Mouse (Mus musculus) E14TG2a.4 (cell line): ENCODE data around the gene Rad9b.

Experiments
- H3K27me3 ChIP-seq: 2 replicates; pipeline ENCODE4 v1.6.1; 2014; ENCODE audit warnings: low read length, control low read depth; ENCODE audit not compliant: insufficient read depth
- H3K36me3 ChIP-seq: 2 replicates; pipeline ENCODE4 v1.6.1; 2014; ENCODE audit warnings: low read length, control low read depth; ENCODE audit not compliant: insufficient read depth
- H3K4me1 ChIP-seq: replicated peaks from 2 replicates; pipeline ENCODE4 v1.6.1; 2014; ENCODE audit warnings: low read depth, low read length, control low read depth
- H3K4me3 ChIP-seq: replicated peaks from 2 replicates; pipeline ENCODE4 v1.5.1; 2014; ENCODE audit warnings: mild to moderate bottlenecking, low read length
- H3K9me3 ChIP-seq: 2 replicates; pipeline ENCODE4 v1.6.1; 2014; ENCODE audit warnings: low read length, control low read depth
- CTCF ChIP-seq: conservative IDR thresholded peaks from 2 replicates; pipeline ENCODE4 v1.5.1; 2014; ENCODE audit warnings: low read length
- NANOG ChIP-seq: IDR thresholded peaks from 2 replicates; pipeline ENCODE4 v1.6.1; 2014; ENCODE audit warnings: borderline replicate concordance, low read length, mixed read lengths
- POU5F1 ChIP-seq: IDR thresholded peaks from 2 replicates; pipeline ENCODE4 v1.6.1; 2014; ENCODE audit warnings: low read length, borderline replicate concordance

Rad9b gene

GRCm38 (mm10) chr5:122353807-122354491, at the start of gene Rad9b, which contains the start of gene Vps29:
TSS of gene Rad9b (minus strand) at chr5:122354233.
TSS of gene Vps29 (plus strand) at chr5:122354369.
- Histone ChIP-seq H3K9me3 (no peaks in the 10 kb centered on the region), H3K4me3 (peak within 1 kb of the TSS; percentile 99), H3K4me1 (peaks cover 28% of the 10 kb centered on the region), H3K27me3 (no peaks in the 10 kb centered on the region), H3K36me3 (peaks cover 36% of the 10 kb centered on the region)
- no peak for TF ChIP-seq POU5F1
- no peak for TF ChIP-seq CTCF
- TF ChIP-seq NANOG = no peak

- Histone ChIP-seq H3K4me1 (peaks cover 18% of the 10 kb centered on the region), H3K4me3 (no peak overlapping the region), H3K9me3 (no peaks in the 10 kb centered on the region), H3K27me3 (no peaks in the 10 kb centered on the region), H3K36me3 (peaks cover 91% of the 10 kb centered on the region)
- TF ChIP-seq CTCF (no peak), NANOG (no peak), POU5F1 (no peak)
Measured at GRCm38 (mm10) chr5:122403362-122403761, 49.3 kb upstream of the Rad9b start.

- peaks cover 22% of the 10 kb centered on the region for H3K4me1 ChIP-seq
- H3K36me3 ChIP-seq = peaks cover 97% of the 10 kb centered on the region
Measured at GRCm38 (mm10) chr5:122402772-122403171, 48.7 kb upstream of the Rad9b start.

GRCm38 (mm10) chr5:122402160-122402559, 48.1 kb upstream of the Rad9b start:
- Histone ChIP-seq H3K4me3 (no peak overlapping the region), H3K27me3 (no peaks in the 10 kb centered on the region), H3K36me3 (peaks cover 97% of the 10 kb centered on the region), H3K4me1 (peaks cover 27% of the 10 kb centered on the region), H3K9me3 (no peaks in the 10 kb centered on the region)
- TF ChIP-seq CTCF (no peak), NANOG (no peak), POU5F1 (no peak)

More at GRCm38 (mm10) chr5:122402772-122403171, 48.7 kb upstream of the Rad9b start:
- TF ChIP-seq NANOG (no peak), POU5F1 (no peak), CTCF (no peak)
- Histone ChIP-seq H3K4me3 (no peak overlapping the region), H3K27me3 (no peaks in the 10 kb centered on the region), H3K9me3 (no peaks in the 10 kb centered on the region)

GRCm38 (mm10) chr5:122401303-122401640, 47.2 kb upstream of the Rad9b start:
- peaks cover 36% of the 10 kb centered on the region for H3K4me1 ChIP-seq
- H3K9me3 ChIP-seq = no peaks in the 10 kb centered on the region
- no peak overlapping the region for H3K4me3 ChIP-seq
- peaks cover 95% of the 10 kb centered on the region for H3K36me3 ChIP-seq
- no peaks in the 10 kb centered on the region for H3K27me3 ChIP-seq
- TF ChIP-seq CTCF = peak; percentile 99
- no peak for TF ChIP-seq POU5F1
- no peak for TF ChIP-seq NANOG

- Histone ChIP-seq H3K27me3 (no peaks in the 10 kb centered on the region), H3K4me3 (peak overlapping the region; percentile 1; the same call in 1 of the 2 replicates), H3K4me1 (peaks cover 40% of the 10 kb centered on the region), H3K36me3 (peaks cover 90% of the 10 kb centered on the region), H3K9me3 (no peaks in the 10 kb centered on the region)
- TF ChIP-seq CTCF (no peak), NANOG (no peak), POU5F1 (no peak)
Measured at GRCm38 (mm10) chr5:122400628-122401302, 46.7 kb upstream of the Rad9b start.

GRCm38 (mm10) chr5:122399871-122400270, 45.8 kb upstream of the Rad9b start:
- Histone ChIP-seq H3K9me3 (no peaks in the 10 kb centered on the region), H3K27me3 (no peaks in the 10 kb centered on the region), H3K4me1 (peaks cover 46% of the 10 kb centered on the region), H3K36me3 (peaks cover 87% of the 10 kb centered on the region), H3K4me3 (peak overlapping the region; percentile 1; the same call in 1 of the 2 replicates)
- TF ChIP-seq NANOG = no peak
- no peak for TF ChIP-seq CTCF
- no peak for TF ChIP-seq POU5F1

GRCm38 (mm10) chr5:122397495-122397894, 43.5 kb upstream of the Rad9b start:
- TF ChIP-seq CTCF (no peak), NANOG (no peak), POU5F1 (no peak)
- H3K4me3 ChIP-seq = no peak overlapping the region
- no peaks in the 10 kb centered on the region for H3K9me3 ChIP-seq
- H3K27me3 ChIP-seq = no peaks in the 10 kb centered on the region
- H3K4me1 ChIP-seq = peaks cover 62% of the 10 kb centered on the region
- H3K36me3 ChIP-seq = peaks cover 70% of the 10 kb centered on the region
